Mouse (Mus musculus) hindbrain, embryonic 10.5 days (tissue): ENCODE data around the gene Hoxd10. TPM values are rescaled to one million over a fixed set of nuclear protein-coding genes. Genes with fewer than 3 reads are reported as not detected.

Experiments
- DNase-seq: peaks from one replicate; pipeline ENCODE4 v3.0.0-alpha.2; 2017; ENCODE audit warnings: low spot score
- H3K27ac ChIP-seq: fragments of 300-500 bp; sonication (generic); 2 replicates; pipeline ENCODE4 v1.5.1; 2016; ENCODE audit warnings: mild to moderate bottlenecking, moderate library complexity
- H3K27me3 ChIP-seq: fragments of 300-500 bp; sonication (generic); 2 replicates; pipeline ENCODE4 v1.6.1; 2016; ENCODE audit warnings: mild to moderate bottlenecking; ENCODE audit not compliant: poor library complexity, insufficient read depth, severe bottlenecking
- H3K36me3 ChIP-seq: fragments of 300-500 bp; sonication (generic); 2 replicates; pipeline ENCODE4 v1.6.1; 2016; ENCODE audit warnings: mild to moderate bottlenecking, moderate library complexity
- H3K4me1 ChIP-seq: fragments of 300-500 bp; sonication (generic); replicated peaks from 2 replicates; pipeline ENCODE4 v1.6.1; 2016; ENCODE audit warnings: mild to moderate bottlenecking
- H3K4me3 ChIP-seq: fragments of 300-500 bp; sonication (generic); 2 replicates; pipeline ENCODE4 v1.5.1; 2016; ENCODE audit warnings: mild to moderate bottlenecking, moderate library complexity
- H3K9me3 ChIP-seq: fragments of 300-500 bp; sonication (generic); 2 replicates; pipeline ENCODE4 v1.6.1; 2016; ENCODE audit warnings: mild to moderate bottlenecking, moderate library complexity
- WGBS: fragments of 180-500 bp; shearing (Covaris S2); methylation state at CpG from one replicate; pipeline ENCODE4 v1.1.7; 2016; 5-methylcytosine and 5-hydroxymethylcytosine counted together
- polyA plus RNA-seq: library from polyadenylated mRNA; unstranded; fragments of >200 nt; fragmentation: Nextera tagmentation; extraction: Ambion mirVana; gene quantifications from 2 replicates; pipeline ENCODE4 v1.2.1, GENCODE M21; 2016

Hoxd10 gene
- not detected in 2 replicates for polyA plus RNA-seq

- Histone ChIP-seq H3K27me3 (peaks cover 100% of the 10 kb centered on the region), H3K36me3 (no peaks in the 10 kb centered on the region), H3K4me1 (peaks cover 17% of the 10 kb centered on the region), H3K27ac (no peak within 1 kb of the TSS), H3K4me3 (peak within 1 kb of the TSS; percentile 29), H3K9me3 (no peaks in the 10 kb centered on the region)
- peak; percentile 89 for DNase-seq
- WGBS: under 1% methylated on average over 56 of the region's 56 CpGs
These were observed at the start of gene Hoxd10 for GRCm38 (mm10) chr2:74691022-74691951. Gene Hoxd10, plus strand, starts transcription at chr2:74691924.

GRCm38 (mm10) chr2:74642431-74642830, 49.3 kb upstream of the Hoxd10 start:
- peaks cover 55% of the 10 kb centered on the region for H3K27me3 ChIP-seq

GRCm38 (mm10) chr2:74645631-74646030, 46.1 kb upstream of the Hoxd10 start:
- H3K4me3 ChIP-seq: no peak overlapping the region
- no peaks in the 10 kb centered on the region for H3K4me1 ChIP-seq
- DNase-seq: no peak
- no peak overlapping the region for H3K27ac ChIP-seq
- WGBS: 79% methylated on average over 3 of the region's 3 CpGs
- no peaks in the 10 kb centered on the region for H3K36me3 ChIP-seq
- no peaks in the 10 kb centered on the region for H3K9me3 ChIP-seq
- peaks cover 82% of the 10 kb centered on the region for H3K27me3 ChIP-seq

More at GRCm38 (mm10) chr2:74642431-74642830, 49.3 kb upstream of the Hoxd10 start:
- Histone ChIP-seq H3K4me1 (no peaks in the 10 kb centered on the region), H3K9me3 (no peaks in the 10 kb centered on the region), H3K27ac (no peak overlapping the region), H3K36me3 (no peaks in the 10 kb centered on the region), H3K4me3 (no peak overlapping the region)
- DNase-seq: no peak
- WGBS: 74% methylated on average over 5 of the region's 5 CpGs

- WGBS: 14% methylated on average over 7 of the region's 7 CpGs
- Histone ChIP-seq H3K4me1 (no peaks in the 10 kb centered on the region), H3K4me3 (no peak overlapping the region), H3K36me3 (no peaks in the 10 kb centered on the region), H3K27me3 (peaks cover 98% of the 10 kb centered on the region), H3K9me3 (no peaks in the 10 kb centered on the region), H3K27ac (no peak overlapping the region)
- DNase-seq: no peak
These were observed 44.5 kb upstream of the Hoxd10 start for GRCm38 (mm10) chr2:74647082-74647864.

GRCm38 (mm10) chr2:74652996-74653340, 38.8 kb upstream of the Hoxd10 start:
- peaks cover 100% of the 10 kb centered on the region for H3K27me3 ChIP-seq
- H3K4me1 ChIP-seq: peaks cover 15% of the 10 kb centered on the region
- no peaks in the 10 kb centered on the region for H3K36me3 ChIP-seq
- no peaks in the 10 kb centered on the region for H3K9me3 ChIP-seq
- H3K27ac ChIP-seq: no peak overlapping the region
- DNase-seq: no peak
- WGBS: 33% methylated on average over 2 of the region's 2 CpGs
- no peak overlapping the region for H3K4me3 ChIP-seq

- no peaks in the 10 kb centered on the region for H3K9me3 ChIP-seq
- no peaks in the 10 kb centered on the region for H3K36me3 ChIP-seq
- WGBS: 13% methylated on average over 17 of the region's 17 CpGs
- H3K27me3 ChIP-seq: peaks cover 100% of the 10 kb centered on the region
- H3K27ac ChIP-seq: no peak overlapping the region
- H3K4me1 ChIP-seq: peaks cover 19% of the 10 kb centered on the region
- H3K4me3 ChIP-seq: no peak overlapping the region
- peak; percentile 29 for DNase-seq
These were observed 37.8 kb upstream of the Hoxd10 start for GRCm38 (mm10) chr2:74653781-74654535.

- Histone ChIP-seq H3K4me1 (peaks cover 19% of the 10 kb centered on the region), H3K27ac (no peak overlapping the region), H3K9me3 (no peaks in the 10 kb centered on the region), H3K27me3 (peaks cover 100% of the 10 kb centered on the region), H3K36me3 (no peaks in the 10 kb centered on the region), H3K4me3 (peak overlapping the region; percentile 45; the same call in 1 of the 2 replicates)
- 6% methylated on average over 20 of the region's 20 CpGs for WGBS
- peak; percentile 32 for DNase-seq
These were observed 36.8 kb upstream of the Hoxd10 start for GRCm38 (mm10) chr2:74654743-74655419.

- 0 out of 2 replicates have a peak overlapping the region, but pooled peaks have one; percentile 16 for H3K27ac ChIP-seq
- under 1% methylated on average over 47 of the region's 47 CpGs for WGBS
- H3K9me3 ChIP-seq: no peaks in the 10 kb centered on the region
- H3K27me3 ChIP-seq: peaks cover 100% of the 10 kb centered on the region
- H3K36me3 ChIP-seq: no peaks in the 10 kb centered on the region
- peak overlapping the region; percentile 45 for H3K4me3 ChIP-seq
- no peak for DNase-seq
- H3K4me1 ChIP-seq: peaks cover 19% of the 10 kb centered on the region
These were observed 36.3 kb upstream of the Hoxd10 start for GRCm38 (mm10) chr2:74655420-74655781.

GRCm38 (mm10) chr2:74655821-74656631, 35.7 kb upstream of the Hoxd10 start:
- peak overlapping the region; percentile 45 for H3K4me3 ChIP-seq
- 0 out of 2 replicates have a peak overlapping the region, but pooled peaks have one; percentile 16 for H3K27ac ChIP-seq
- under 1% methylated on average over 68 of the region's 69 CpGs for WGBS
- peak; percentile 66 for DNase-seq
- peaks cover 22% of the 10 kb centered on the region for H3K4me1 ChIP-seq
- no peaks in the 10 kb centered on the region for H3K36me3 ChIP-seq
- H3K27me3 ChIP-seq: peaks cover 100% of the 10 kb centered on the region
- H3K9me3 ChIP-seq: no peaks in the 10 kb centered on the region

- WGBS: 4% methylated on average over 4 of the region's 4 CpGs
- Histone ChIP-seq H3K4me3 (no peak overlapping the region), H3K9me3 (no peaks in the 10 kb centered on the region), H3K27me3 (peaks cover 100% of the 10 kb centered on the region), H3K27ac (no peak overlapping the region), H3K36me3 (no peaks in the 10 kb centered on the region), H3K4me1 (peaks cover 25% of the 10 kb centered on the region)
- peak; percentile 35 for DNase-seq
These were observed 35.1 kb upstream of the Hoxd10 start for GRCm38 (mm10) chr2:74656632-74657021.

GRCm38 (mm10) chr2:74657251-74658023, 34.3 kb upstream of the Hoxd10 start:
- H3K36me3 ChIP-seq: no peaks in the 10 kb centered on the region
- peaks cover 26% of the 10 kb centered on the region for H3K4me1 ChIP-seq
- peak; percentile 68 for DNase-seq
- peaks cover 100% of the 10 kb centered on the region for H3K27me3 ChIP-seq
- 4% methylated on average over 62 of the region's 62 CpGs for WGBS
- H3K27ac ChIP-seq: peak overlapping the region; percentile 23; the same call in 1 of the 2 replicates
- H3K4me3 ChIP-seq: peak overlapping the region; percentile 38
- H3K9me3 ChIP-seq: no peaks in the 10 kb centered on the region
